Mouse (Mus musculus) liver, embryonic 14.5 days (tissue): ENCODE results near the gene Nmur1.

Experiments
- CTCF ChIP-seq: IDR thresholded peaks from 2 replicates; pipeline ENCODE4 v1.5.1; 2016; ENCODE audit warnings: antibody characterized with exemption, low read depth, control low read depth
- EP300 ChIP-seq: IDR thresholded peaks from 2 replicates; pipeline ENCODE4 v1.6.1; 2016; ENCODE audit warnings: antibody characterized with exemption, low read depth

DNA sequence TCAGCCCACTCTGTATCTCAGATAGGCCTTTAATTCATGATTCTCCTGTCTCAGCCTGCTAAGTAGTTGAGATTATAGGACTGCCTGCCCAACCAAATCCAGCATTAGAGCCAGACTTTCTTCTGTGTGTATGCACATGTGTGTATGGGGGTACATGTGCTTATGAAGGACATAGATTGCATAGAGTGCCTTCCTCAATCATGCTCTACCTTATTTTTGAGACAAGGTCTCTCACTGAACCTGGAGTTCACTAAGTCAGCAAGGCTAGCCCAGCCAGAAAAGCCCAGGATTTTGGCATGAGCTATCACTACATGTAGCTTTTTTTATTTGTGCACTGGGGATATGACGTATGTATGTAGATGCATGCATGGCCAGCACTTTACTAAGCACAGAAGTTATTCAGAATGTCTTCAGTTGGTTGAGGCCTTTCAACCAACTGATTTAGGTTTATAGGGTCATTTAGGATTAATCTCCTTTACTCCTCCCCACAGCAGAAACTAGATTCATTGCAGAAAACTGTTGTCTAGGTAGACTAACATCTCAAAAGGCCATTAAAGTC, 82.9 kb downstream of the Nmur1 start:
- TF ChIP-seq CTCF (no peak), EP300 (no peak)
